Mouse (Mus musculus) thymus, postnatal 4 days (tissue): ENCODE results near the gene Tex13c2.

Experiments
- DNase-seq: peaks from one replicate; pipeline ENCODE4 v3.0.0; 2021

The Tex13c2 gene

GRCm38 (mm10) chrX:42489446-42489845, at the start of gene Tex13c2:
TSS of gene Tex13c2 (plus strand) at chrX:42489691.
- DNase-seq: no peak

GRCm38 (mm10) chrX:42450305-42450704, 39.2 kb upstream of the Tex13c2 start:
- no peak for DNase-seq

- DNase-seq: no peak
These were observed 36.5 kb upstream of the Tex13c2 start for GRCm38 (mm10) chrX:42453001-42453400.

GRCm38 (mm10) chrX:42454533-42454932, 35.0 kb upstream of the Tex13c2 start:
- DNase-seq: peak; percentile 53

- no peak for DNase-seq
These were observed 845 bp downstream of the Tex13c2 start for GRCm38 (mm10) chrX:42490336-42490735.

- peak; percentile 20 for DNase-seq
These were observed 11.0 kb downstream of the Tex13c2 start for GRCm38 (mm10) chrX:42500538-42500937.

GRCm38 (mm10) chrX:42502291-42503043, 13.0 kb downstream of the Tex13c2 start, which contains the start of gene Sh2d1a:
TSS of gene Sh2d1a (plus strand) at chrX:42502453.
- peak; percentile 83 for DNase-seq

- DNase-seq: no peak
These were observed 21.6 kb downstream of the Tex13c2 start for GRCm38 (mm10) chrX:42511105-42511504.

- peak; percentile 69 for DNase-seq
These were observed 23.1 kb downstream of the Tex13c2 start for GRCm38 (mm10) chrX:42512567-42512966.

- DNase-seq: no peak
These were observed 33.4 kb downstream of the Tex13c2 start for GRCm38 (mm10) chrX:42522868-42523267.

GRCm38 (mm10) chrX:42530703-42531102, 41.2 kb downstream of the Tex13c2 start:
- no peak for DNase-seq

GRCm38 (mm10) chrX:42540030-42540755, 50.7 kb downstream of the Tex13c2 start:
- DNase-seq: no peak

- peak; percentile 84 for DNase-seq
These were observed 51.2 kb downstream of the Tex13c2 start for GRCm38 (mm10) chrX:42540756-42541053.
